8 mouse cellular contexts compared by ENCODE assay signal in the genomic region with DNA sequence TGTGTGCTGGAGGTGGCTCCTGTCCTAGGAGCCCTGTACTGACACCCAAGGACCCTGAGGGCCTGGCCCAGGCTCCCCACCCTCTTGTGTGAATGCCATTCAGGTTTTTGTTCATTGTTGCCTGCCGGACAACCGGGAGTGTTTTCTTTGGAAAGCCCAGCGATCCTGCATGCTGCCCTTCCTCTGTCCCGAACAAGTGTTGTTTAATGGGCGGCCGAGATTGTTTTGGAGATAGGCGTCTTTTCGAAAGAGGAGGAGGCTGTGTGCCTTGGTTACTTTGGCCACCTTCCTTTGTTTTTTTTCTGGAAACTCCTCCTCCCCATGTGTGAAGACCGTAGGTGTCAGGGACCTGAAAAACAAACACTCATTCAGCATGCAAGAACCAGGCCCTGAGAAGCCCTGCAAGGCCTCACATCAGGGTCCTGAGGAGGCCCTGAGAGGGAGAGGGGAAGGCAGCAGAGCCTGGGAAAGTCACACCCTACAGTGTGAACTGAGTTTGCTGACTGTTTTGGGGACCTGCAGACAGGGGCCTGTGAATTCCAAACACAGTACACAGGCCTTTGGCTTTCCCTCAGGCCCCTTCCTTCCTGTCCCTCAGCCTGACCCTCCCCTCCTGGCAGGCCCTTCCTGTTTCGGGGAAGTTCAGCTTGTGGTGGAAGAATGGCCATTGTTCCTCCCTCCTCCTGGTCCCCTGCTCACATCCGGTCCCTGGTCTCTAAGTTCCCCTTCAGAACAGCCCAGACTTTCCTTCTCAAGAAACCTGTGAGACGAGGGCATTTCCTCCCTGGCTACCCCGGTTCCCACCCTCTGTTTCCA.
DNase-seq lines count a peak whose midpoint lies in the region; ATAC-seq lines count a peak whose summit lies in the region.

No protein-coding gene starts in this region.

- no peak overlapping the region; the same call in 1 of the 2 replicates for H3K9ac ChIP-seq in midbrain, embryonic 11.5 days (ENCODE audit: low read length)
- H3K9ac ChIP-seq in heart, embryonic 13.5 days: no peak overlapping the region; the same call in 1 of the 2 replicates
- H3K9ac ChIP-seq in kidney, embryonic 16.5 days (replicated peaks; ENCODE audit: low read length): peak overlapping the region; percentile 31

- H3K27me3 ChIP-seq in midbrain, embryonic 10.5 days (ENCODE audit: low read depth, poor library complexity, severe bottlenecking): no peaks in the 10 kb centered on the region
- H3K27me3 ChIP-seq in midbrain, embryonic 11.5 days (ENCODE audit: control insufficient read depth, insufficient read depth, low read length): no peaks in the 10 kb centered on the region
- H3K27me3 ChIP-seq in heart, embryonic 13.5 days (replicated peaks): no peaks in the 10 kb centered on the region
- no peaks in the 10 kb centered on the region for H3K27me3 ChIP-seq in kidney, embryonic 16.5 days (ENCODE audit: insufficient read depth, low read length)

- no peak overlapping the region for H3K4me3 ChIP-seq in midbrain, embryonic 10.5 days
- H3K4me3 ChIP-seq in midbrain, embryonic 11.5 days (ENCODE audit: low read depth, low read length): no peak overlapping the region
- H3K4me3 ChIP-seq in brown adipose tissue, adult 24 weeks (ENCODE audit: insufficient read depth, low read depth, low read length): no peak overlapping the region
- no peak overlapping the region for H3K4me3 ChIP-seq in heart, embryonic 13.5 days
- H3K4me3 ChIP-seq in kidney, embryonic 16.5 days (ENCODE audit: low read length): no peak overlapping the region

- no peak overlapping the region for H3K4me2 ChIP-seq in midbrain, embryonic 11.5 days
- no peak overlapping the region for H3K4me2 ChIP-seq in heart, embryonic 13.5 days
- H3K4me2 ChIP-seq in kidney, embryonic 16.5 days (replicated peaks; ENCODE audit: low read depth, low read length): no peak overlapping the region

- no peaks in the 10 kb centered on the region for H3K9me3 ChIP-seq in midbrain, embryonic 10.5 days (replicated peaks)
- no peaks in the 10 kb centered on the region for H3K9me3 ChIP-seq in midbrain, embryonic 11.5 days (ENCODE audit: control insufficient read depth, low read length)
- no peaks in the 10 kb centered on the region for H3K9me3 ChIP-seq in heart, embryonic 13.5 days
- H3K9me3 ChIP-seq in kidney, embryonic 16.5 days (ENCODE audit: low read length): no peaks in the 10 kb centered on the region

- H3K36me3 ChIP-seq in midbrain, embryonic 10.5 days: no peaks in the 10 kb centered on the region
- H3K36me3 ChIP-seq in midbrain, embryonic 11.5 days (ENCODE audit: control insufficient read depth, insufficient read depth, low read length): no peaks in the 10 kb centered on the region
- no peaks in the 10 kb centered on the region for H3K36me3 ChIP-seq in heart, embryonic 13.5 days
- H3K36me3 ChIP-seq in kidney, embryonic 16.5 days (ENCODE audit: insufficient read depth, low read length): no peaks in the 10 kb centered on the region

- no peak for ATAC-seq in midbrain, embryonic 11.5 days (ENCODE audit: low FRiP score)
- peak; percentile 60; the same call in 1 of the 2 replicates for ATAC-seq in heart, embryonic 13.5 days (ENCODE audit: extremely low read depth, insufficient number of reproducible peaks, low FRiP score, low TSS enrichment)
- peak; percentile 86 for ATAC-seq in kidney, embryonic 16.5 days (ENCODE audit: low FRiP score, low TSS enrichment)

- WGBS in midbrain, embryonic 10.5 days: 67% methylated on average over 13 of the region's 13 CpGs
- 68% methylated on average over 13 of the region's 13 CpGs for WGBS in midbrain, embryonic 11.5 days
- WGBS in heart, embryonic 13.5 days: 41% methylated on average over 13 of the region's 13 CpGs
- WGBS in kidney, embryonic 16.5 days: 18% methylated on average over 13 of the region's 13 CpGs

- peak overlapping the region; percentile 75 for H3K27ac ChIP-seq in midbrain, embryonic 10.5 days (replicated peaks)
- H3K27ac ChIP-seq in midbrain, embryonic 11.5 days (ENCODE audit: low read depth, low read length): no peak overlapping the region
- H3K27ac ChIP-seq in brown adipose tissue, adult 24 weeks (replicated peaks; ENCODE audit: low read depth, low read length): peak overlapping the region; percentile 95
- peak overlapping the region; percentile 73 for H3K27ac ChIP-seq in heart, embryonic 13.5 days (replicated peaks)
- peak overlapping the region; percentile 93 for H3K27ac ChIP-seq in kidney, embryonic 16.5 days (ENCODE audit: low read length)

- H3K4me1 ChIP-seq in midbrain, embryonic 10.5 days: peaks cover 12% of the 10 kb centered on the region
- peaks cover 3% of the 10 kb centered on the region; the same call in 1 of the 2 replicates for H3K4me1 ChIP-seq in midbrain, embryonic 11.5 days (ENCODE audit: control insufficient read depth, insufficient read depth, low read length)
- peaks cover 33% of the 10 kb centered on the region for H3K4me1 ChIP-seq in brown adipose tissue, adult 24 weeks (ENCODE audit: control insufficient read depth, insufficient read depth, insufficient read length, low read length)
- H3K4me1 ChIP-seq in heart, embryonic 13.5 days: peaks cover 37% of the 10 kb centered on the region
- H3K4me1 ChIP-seq in kidney, embryonic 16.5 days (ENCODE audit: insufficient read depth, low read length): peaks cover 19% of the 10 kb centered on the region

- DNase-seq in midbrain, embryonic 10.5 days (ENCODE audit: low spot score): no peak
- no peak for DNase-seq in midbrain, embryonic 11.5 days (ENCODE audit: low spot score, missing footprints)
- DNase-seq in lung, postnatal 25 days (ENCODE audit: low spot score): peak; percentile 93
- DNase-seq in thymus, postnatal 4 days: peak; percentile 42
- no peak for DNase-seq in cerebellum, adult 9-11 months

Comparison
In these comparisons a context has a peak if more than half of its experiments do, and no peak if none do; other contexts are left out.
1. DNase-seq: peak in lung, postnatal 25 days (single experiment) and thymus, postnatal 4 days (single experiment); none in midbrain, embryonic 10.5 days (single experiment), midbrain, embryonic 11.5 days (single experiment) and cerebellum, adult 9-11 months (single experiment).